Mouse (Mus musculus) subcutaneous adipose tissue, adult 2 months (tissue): ENCODE measurements around the gene Paip2b. TPM values are rescaled to one million over a fixed set of nuclear protein-coding genes. Genes with fewer than 3 reads are reported as not detected.

Experiments used
- polyA plus RNA-seq: library from polyadenylated mRNA; depleted of rRNA; stranded (reverse); fragments of >200 nt; gene quantifications from 2 replicates; pipeline ENCODE4 v1.2.3, GENCODE M21; 2012; ENCODE audit warnings: low replicate concordance; rRNA removed

The Paip2b gene
- polyA plus RNA-seq, result 12.0 and 14.2 TPM in 2 replicates

GRCm38 (mm10) chr6:83831606-83832123 is at the start of gene Paip2b:
Gene Paip2b, minus strand, starts transcription at chr6:83831741.

GRCm38 (mm10) chr6:83866954-83867597 is 35.5 kb upstream of the Paip2b start, which contains the start of gene Zfp638:
Gene Zfp638, plus strand, starts transcription at chr6:83867109.

GRCm38 (mm10) chr6:83794760-83795296 is 36.7 kb downstream of the Paip2b start, which contains the start of gene Nagk:
Gene Nagk, plus strand, starts transcription at chr6:83794982.

GRCm38 (mm10) chr6:83775638-83776293 is 55.8 kb downstream of the Paip2b start, which contains the start of gene Tex261:
Gene Tex261, minus strand, starts transcription at chr6:83775813.

GRCm38 (mm10) chr6:83762344-83762743 is 69.2 kb downstream of the Paip2b start, which contains the start of gene Ankrd53:
Gene Ankrd53, plus strand, starts transcription at chr6:83762644.

Other genes starting within 250 kb of the Paip2b start
- gene Clec4f, start 175.6 kb downstream of the Paip2b start, polyA plus RNA-seq, result not detected in 2 replicates
- 0.07 TPM in 1 of 2 replicates, not detected in the other for gene Cd207, start 153.9 kb downstream of the Paip2b start, polyA plus RNA-seq
- not detected in 2 replicates for gene Vax2, start 120.5 kb downstream of the Paip2b start, polyA plus RNA-seq
- not detected in 2 replicates for gene Atp6v1b1, start 88.8 kb downstream of the Paip2b start, polyA plus RNA-seq
- not detected in 2 replicates for gene Ankrd53, start 69.1 kb downstream of the Paip2b start, polyA plus RNA-seq
- 129 and 163 TPM in 2 replicates for gene Tex261, start 55.9 kb downstream of the Paip2b start, polyA plus RNA-seq
- gene Nagk, start 36.8 kb downstream of the Paip2b start, polyA plus RNA-seq, result 31.9 and 33.2 TPM in 2 replicates
- gene Zfp638, start 35.4 kb upstream of the Paip2b start, polyA plus RNA-seq, result 13.2 and 14.7 TPM in 2 replicates
- 34.3 and 56.9 TPM in 2 replicates for gene Dysf, start 176.8 kb upstream of the Paip2b start, polyA plus RNA-seq